Mouse (Mus musculus): ENCODE measurements around the gene Ugt1a8. TPM values are rescaled to one million over a fixed set of nuclear protein-coding genes. Genes with fewer than 3 reads are reported as not detected.
A peak's percentile ranks its signal among the peaks of the same experiment; 100 is the strongest.

Gene Ugt1a8
- polyA plus RNA-seq, 1 experiment from 2014 or later: not detected

- H3K4me1 ChIP-seq (ENCODE audit: control insufficient read depth, insufficient read depth, low read length): 0 out of 2 replicates have a peak, but pooled peaks cover 5% of the 10 kb centered on the region
- WGBS: 79% methylated on average over 13 of the region's 13 CpGs
- ATAC-seq: no peak
- H3K4me3 ChIP-seq (ENCODE audit: low read length): no peak overlapping the region
- no peak overlapping the region for H3K9ac ChIP-seq (ENCODE audit: low read depth, low read length)
- H3K27ac ChIP-seq (ENCODE audit: low read length): no peak overlapping the region
- peaks cover 6% of the 10 kb centered on the region for H3K36me3 ChIP-seq (ENCODE audit: control insufficient read depth, insufficient read depth, low read length)
- H3K9me3 ChIP-seq (ENCODE audit: control insufficient read depth, low read length): peaks cover 10% of the 10 kb centered on the region; the same call in 1 of the 2 replicates
- no peaks in the 10 kb centered on the region for H3K27me3 ChIP-seq (replicated peaks; ENCODE audit: control insufficient read depth, insufficient read depth, low read length)
- H3K4me2 ChIP-seq (ENCODE audit: low read depth, low read length): no peak overlapping the region
These were observed 168.6 kb downstream of the Ugt1a8 start for GRCm38 (mm10) chr1:88255989-88256754.

- no peak overlapping the region for H3K27ac ChIP-seq (ENCODE audit: low read length)
- H3K4me1 ChIP-seq (ENCODE audit: control insufficient read depth, insufficient read depth, low read length): 0 out of 2 replicates have a peak, but pooled peaks cover 5% of the 10 kb centered on the region
- no peaks in the 10 kb centered on the region for H3K27me3 ChIP-seq (replicated peaks; ENCODE audit: control insufficient read depth, insufficient read depth, low read length)
- peaks cover 10% of the 10 kb centered on the region; the same call in 1 of the 2 replicates for H3K9me3 ChIP-seq (ENCODE audit: control insufficient read depth, low read length)
- no peak overlapping the region for H3K4me3 ChIP-seq (ENCODE audit: low read length)
- H3K4me2 ChIP-seq (ENCODE audit: low read depth, low read length): no peak overlapping the region
- 77% methylated on average over 10 of the region's 10 CpGs for WGBS
- H3K9ac ChIP-seq (ENCODE audit: low read depth, low read length): no peak overlapping the region
- no peak for ATAC-seq
- H3K36me3 ChIP-seq (ENCODE audit: control insufficient read depth, insufficient read depth, low read length): peaks cover 15% of the 10 kb centered on the region
These were observed 169.5 kb downstream of the Ugt1a8 start for GRCm38 (mm10) chr1:88256886-88257663.

DNA sequence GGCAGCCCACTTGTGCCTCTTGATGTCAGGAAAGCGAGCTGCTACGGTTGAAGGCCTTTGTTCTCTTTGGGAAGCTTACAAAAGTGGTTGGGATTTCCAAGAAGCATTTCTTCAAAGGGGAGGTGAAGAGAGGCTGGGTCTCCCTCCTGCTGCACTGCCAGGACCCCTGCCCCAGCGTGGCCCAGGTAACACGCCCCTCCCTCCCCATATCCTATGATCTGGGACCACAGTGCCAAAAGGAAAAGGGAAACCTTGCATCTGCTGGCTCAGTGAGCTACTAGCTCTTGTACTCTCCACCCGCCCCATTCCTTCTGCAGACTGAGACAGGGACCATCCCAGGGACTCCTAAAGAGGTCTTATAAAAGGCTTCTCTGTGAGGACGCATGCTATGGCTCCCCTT lies 170.1 kb downstream of the Ugt1a8 start:
- Histone ChIP-seq H3K36me3 (ENCODE audit: control insufficient read depth, insufficient read depth, low read length) (peaks cover 20% of the 10 kb centered on the region), H3K4me2 (ENCODE audit: low read depth, low read length) (no peak overlapping the region), H3K4me1 (ENCODE audit: control insufficient read depth, insufficient read depth, low read length) (0 out of 2 replicates have a peak, but pooled peaks cover 10% of the 10 kb centered on the region), H3K27ac (ENCODE audit: low read length) (no peak overlapping the region), H3K27me3 (replicated peaks; ENCODE audit: control insufficient read depth, insufficient read depth, low read length) (no peaks in the 10 kb centered on the region), H3K9me3 (ENCODE audit: control insufficient read depth, low read length) (peaks cover 10% of the 10 kb centered on the region; the same call in 1 of the 2 replicates), H3K9ac (ENCODE audit: low read depth, low read length) (no peak overlapping the region), H3K4me3 (ENCODE audit: low read length) (no peak overlapping the region)
- no peak for ATAC-seq
- 82% methylated on average over 6 of the region's 6 CpGs for WGBS

DNA sequence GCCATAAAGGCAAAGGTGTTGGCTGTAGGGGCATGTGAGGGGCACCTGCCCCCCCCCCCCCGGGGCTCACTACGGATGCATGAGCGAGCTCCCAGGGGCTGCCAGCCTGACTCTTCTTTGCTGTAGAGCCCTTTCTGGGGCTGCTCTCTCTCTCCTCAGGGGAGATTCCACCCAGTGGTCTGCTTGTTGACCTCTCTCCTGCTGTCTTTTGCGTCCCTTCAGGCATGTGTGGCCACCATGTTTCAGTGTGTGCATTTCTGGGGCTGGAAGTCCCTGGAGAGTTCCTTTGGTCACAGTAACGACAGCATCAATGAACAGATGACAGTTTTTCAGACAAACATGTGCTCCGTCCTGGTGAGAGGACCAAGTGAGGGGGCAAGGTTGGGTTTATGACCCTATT lies 170.7 kb downstream of the Ugt1a8 start:
- Histone ChIP-seq H3K27me3 (replicated peaks; ENCODE audit: control insufficient read depth, insufficient read depth, low read length) (no peaks in the 10 kb centered on the region), H3K9ac (ENCODE audit: low read depth, low read length) (no peak overlapping the region), H3K27ac (ENCODE audit: low read length) (no peak overlapping the region), H3K36me3 (ENCODE audit: control insufficient read depth, insufficient read depth, low read length) (peaks cover 27% of the 10 kb centered on the region), H3K4me3 (ENCODE audit: low read length) (no peak overlapping the region), H3K4me1 (ENCODE audit: control insufficient read depth, insufficient read depth, low read length) (0 out of 2 replicates have a peak, but pooled peaks cover 10% of the 10 kb centered on the region), H3K9me3 (ENCODE audit: control insufficient read depth, low read length) (peaks cover 10% of the 10 kb centered on the region; the same call in 1 of the 2 replicates), H3K4me2 (ENCODE audit: low read depth, low read length) (no peak overlapping the region)
- WGBS: 65% methylated on average over 6 of the region's 6 CpGs
- ATAC-seq: no peak

- H3K9ac ChIP-seq (ENCODE audit: low read depth, low read length): no peak overlapping the region
- 72% methylated on average over 8 of the region's 8 CpGs for WGBS
- H3K4me2 ChIP-seq (ENCODE audit: low read depth, low read length): no peak overlapping the region
- H3K27me3 ChIP-seq (replicated peaks; ENCODE audit: control insufficient read depth, insufficient read depth, low read length): no peaks in the 10 kb centered on the region
- 0 out of 2 replicates have a peak, but pooled peaks have one; percentile 1 for ATAC-seq
- peaks cover 34% of the 10 kb centered on the region for H3K36me3 ChIP-seq (ENCODE audit: control insufficient read depth, insufficient read depth, low read length)
- H3K27ac ChIP-seq (ENCODE audit: low read length): no peak overlapping the region
- no peak overlapping the region for H3K4me3 ChIP-seq (ENCODE audit: low read length)
- 0 out of 2 replicates have a peak, but pooled peaks cover 10% of the 10 kb centered on the region for H3K4me1 ChIP-seq (ENCODE audit: control insufficient read depth, insufficient read depth, low read length)
- peaks cover 10% of the 10 kb centered on the region; the same call in 1 of the 2 replicates for H3K9me3 ChIP-seq (ENCODE audit: control insufficient read depth, low read length)
These were observed 171.4 kb downstream of the Ugt1a8 start for GRCm38 (mm10) chr1:88258881-88259642.

GRCm38 (mm10) chr1:88259643-88260024 lies 172.0 kb downstream of the Ugt1a8 start:
- no peak overlapping the region for H3K27ac ChIP-seq (ENCODE audit: low read length)
- peak; percentile 11 for ATAC-seq
- 77% methylated on average over 4 of the region's 4 CpGs for WGBS

GRCm38 (mm10) chr1:88260114-88260513 lies 172.5 kb downstream of the Ugt1a8 start:
- peaks cover 44% of the 10 kb centered on the region for H3K36me3 ChIP-seq (ENCODE audit: control insufficient read depth, insufficient read depth, low read length)
- no peaks in the 10 kb centered on the region for H3K27me3 ChIP-seq (replicated peaks; ENCODE audit: control insufficient read depth, insufficient read depth, low read length)
- peak; percentile 66 for ATAC-seq
- H3K9me3 ChIP-seq (ENCODE audit: control insufficient read depth, low read length): peaks cover 10% of the 10 kb centered on the region; the same call in 1 of the 2 replicates
- no peak overlapping the region for H3K4me2 ChIP-seq (ENCODE audit: low read depth, low read length)
- H3K27ac ChIP-seq (ENCODE audit: low read length): no peak overlapping the region
- no peak overlapping the region for H3K4me3 ChIP-seq (ENCODE audit: low read length)
- 76% methylated on average over 6 of the region's 6 CpGs for WGBS
- H3K4me1 ChIP-seq (ENCODE audit: control insufficient read depth, insufficient read depth, low read length): 0 out of 2 replicates have a peak, but pooled peaks cover 10% of the 10 kb centered on the region
- no peak overlapping the region for H3K9ac ChIP-seq (ENCODE audit: low read depth, low read length)

More at GRCm38 (mm10) chr1:88259643-88260024, 172.0 kb downstream of the Ugt1a8 start:
- no peak overlapping the region for H3K4me3 ChIP-seq (ENCODE audit: low read length)
- 0 out of 2 replicates have a peak, but pooled peaks cover 10% of the 10 kb centered on the region for H3K4me1 ChIP-seq (ENCODE audit: control insufficient read depth, insufficient read depth, low read length)
- H3K9me3 ChIP-seq (ENCODE audit: control insufficient read depth, low read length): peaks cover 10% of the 10 kb centered on the region; the same call in 1 of the 2 replicates
- H3K9ac ChIP-seq (ENCODE audit: low read depth, low read length): no peak overlapping the region
- H3K36me3 ChIP-seq (ENCODE audit: control insufficient read depth, insufficient read depth, low read length): peaks cover 39% of the 10 kb centered on the region
- H3K4me2 ChIP-seq (ENCODE audit: low read depth, low read length): no peak overlapping the region
- no peaks in the 10 kb centered on the region for H3K27me3 ChIP-seq (replicated peaks; ENCODE audit: control insufficient read depth, insufficient read depth, low read length)

DNA sequence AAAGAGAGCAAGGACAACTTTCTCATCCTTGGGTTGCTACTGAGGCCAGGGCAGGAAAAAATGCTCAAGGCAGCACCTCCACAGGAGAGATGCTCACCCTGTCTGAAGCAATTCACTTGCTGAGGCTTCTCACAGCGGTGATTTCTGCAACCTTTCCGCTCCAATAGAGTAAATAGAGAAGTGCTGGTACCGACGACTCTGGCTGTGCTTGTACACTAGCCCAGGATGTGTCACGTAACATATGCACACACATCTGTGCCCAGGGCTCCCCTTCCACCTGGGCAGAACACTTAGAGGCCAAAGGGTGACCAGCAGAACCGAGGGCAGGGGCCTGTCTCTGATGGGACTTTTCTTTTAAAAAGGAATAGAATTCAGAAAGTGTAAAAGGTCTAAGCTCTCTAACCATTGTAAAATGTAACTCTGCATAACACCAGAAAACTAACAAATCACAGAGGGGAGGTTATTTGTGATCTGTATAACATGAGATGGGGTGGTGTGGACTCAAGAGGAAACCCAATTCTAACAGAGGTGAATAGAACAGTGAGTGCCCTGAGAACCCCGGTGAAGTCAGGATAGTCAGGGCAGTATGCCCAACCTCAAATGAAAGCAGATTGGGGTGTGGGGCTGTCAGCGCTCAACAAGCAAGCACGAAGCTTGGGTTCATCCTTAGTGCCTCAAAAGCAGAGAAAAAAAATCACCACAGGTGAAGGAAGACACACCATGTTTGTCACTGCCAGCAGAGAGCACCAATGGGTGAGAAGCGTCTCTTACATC lies 173.2 kb downstream of the Ugt1a8 start:
- H3K27ac ChIP-seq (ENCODE audit: low read length): no peak overlapping the region
- peaks cover 6% of the 10 kb centered on the region; the same call in 1 of the 2 replicates for H3K9me3 ChIP-seq (ENCODE audit: control insufficient read depth, low read length)
- 83% methylated on average over 10 of the region's 10 CpGs for WGBS
- peak; percentile 1; the same call in 1 of the 2 replicates for ATAC-seq
- H3K4me1 ChIP-seq (ENCODE audit: control insufficient read depth, insufficient read depth, low read length): 0 out of 2 replicates have a peak, but pooled peaks cover 10% of the 10 kb centered on the region
- no peaks in the 10 kb centered on the region for H3K27me3 ChIP-seq (replicated peaks; ENCODE audit: control insufficient read depth, insufficient read depth, low read length)
- no peak overlapping the region for H3K9ac ChIP-seq (ENCODE audit: low read depth, low read length)
- H3K36me3 ChIP-seq (ENCODE audit: control insufficient read depth, insufficient read depth, low read length): peaks cover 51% of the 10 kb centered on the region
- no peak overlapping the region for H3K4me3 ChIP-seq (ENCODE audit: low read length)
- no peak overlapping the region for H3K4me2 ChIP-seq (ENCODE audit: low read depth, low read length)
